8 mouse cellular contexts compared by ENCODE assay signal in genomic region chr4:150280459-150280858, GRCm38 (mm10). TPM values are rescaled to one million over a fixed set of nuclear protein-coding genes. Genes with fewer than 3 reads are reported as not detected.
DNase-seq lines count a peak whose midpoint lies in the region; ATAC-seq lines count a peak whose summit lies in the region.

No protein-coding gene starts in this region.

- H3K9ac ChIP-seq in heart, embryonic 16.5 days (ENCODE audit: low read length), result peak overlapping the region; percentile 89; the same call in 1 of the 2 replicates

- 48% methylated on average over 4 of the region's 4 CpGs for WGBS in heart, embryonic 16.5 days
- 87% methylated on average over 4 of the region's 4 CpGs for WGBS in macrophage (ENCODE audit: missing documents)

- H3K4me2 ChIP-seq in heart, embryonic 16.5 days (ENCODE audit: low read depth, low read length), result peak overlapping the region; percentile 83

- H3K27ac ChIP-seq in heart, embryonic 16.5 days (ENCODE audit: low read length), result peak overlapping the region; percentile 96
- no peak overlapping the region for H3K27ac ChIP-seq in macrophage

- H3K36me3 ChIP-seq in heart, embryonic 16.5 days (ENCODE audit: control insufficient read depth, insufficient read depth), result no peaks in the 10 kb centered on the region
- no peaks in the 10 kb centered on the region for H3K36me3 ChIP-seq in macrophage (ENCODE audit: inconsistent target)

- no peaks in the 10 kb centered on the region for H3K27me3 ChIP-seq in heart, embryonic 16.5 days (ENCODE audit: control insufficient read depth, insufficient read depth, low read length)

- DNase-seq in heart, adult 11 months, result peak; percentile 78
- no peak for DNase-seq in heart, postnatal 14 days
- peak; percentile 40 for DNase-seq in MN1 (ENCODE audit: low spot score)
- DNase-seq in c-Kit-positive CD71-positive TER-119-positive erythroid progenitor cells, embryonic 14.5 days (ENCODE audit: low spot score), result no peak
- no peak for DNase-seq in adrenal gland, adult 8-10 months

- peaks cover 18% of the 10 kb centered on the region for H3K4me1 ChIP-seq in heart, embryonic 16.5 days (ENCODE audit: control insufficient read depth, insufficient read depth, low read length)

- peaks cover 27% of the 10 kb centered on the region; the same call in 1 of the 2 replicates for H3K79me2 ChIP-seq in macrophage (ENCODE audit: inconsistent target)

- intact Hi-C loops in heart, postnatal 14 days (cut with DNase I), result loop anchor here (2.0 to 10.0 kb wide), 2 partner anchors 16 to 54 kb away; no protein-coding TSS in a partner anchor

- no peaks in the 10 kb centered on the region for H3K9me3 ChIP-seq in heart, embryonic 16.5 days (replicated peaks; ENCODE audit: control insufficient read depth, low read length)

- ATAC-seq in heart, embryonic 16.5 days (replicated peaks; ENCODE audit: extremely low read depth, insufficient read depth, low FRiP score), result no peak
- ATAC-seq in erythroid progenitor cell, adult 5-6 weeks (replicated peaks; ENCODE audit: low FRiP score, poor library complexity, severe bottlenecking), result no peak

- H3K4me3 ChIP-seq in heart, embryonic 16.5 days (ENCODE audit: low read length), result peak overlapping the region; percentile 100; the same call in 1 of the 2 replicates
- peak overlapping the region; percentile 27; the same call in 1 of the 2 replicates for H3K4me3 ChIP-seq in macrophage (ENCODE audit: inconsistent target)

RNA-seq across cellular contexts. Expression of gene Rere, which starts 1.0 kb away (rescaled TPM):
- total RNA-seq in heart, postnatal 14 days (2021), result 10 to 100 TPM; 52.5 to 62.6 TPM
- 18.0 and 18.5 TPM in 2 replicates for polyA plus RNA-seq in heart, embryonic 16.5 days (2015; fragmentation: Nextera tagmentation; extraction: Ambion mirVana)
- 100 to 1,000 TPM in 22 of 26 experiments, 10 to 100 TPM in 4; 86.1 to 283 (median 166) TPM for total RNA-seq in macrophage (2018; cell fraction: chromatin; rRNA removed)
- total RNA-seq in macrophage (2018; cell fraction: cytosol; rRNA removed), result 10 to 100 TPM; 36.3 to 98.0 (median 67.3) TPM
- 100 to 1,000 TPM in 14 of 26 experiments, 10 to 100 TPM in 12; 49.7 to 195 (median 108) TPM for total RNA-seq in macrophage (2018; cell fraction: nucleus; rRNA removed)
- polyA plus RNA-seq in macrophage (2018), result 24.3 to 57.0 TPM (median 55.3 TPM) in 3 replicates
- 24.9 and 31.0 TPM in 2 replicates for total RNA-seq in erythroid progenitor cell, adult 5-6 weeks (2015; ENCODE audit: low replicate concordance)
- total RNA-seq in erythroid progenitor cell, adult 5-6 weeks (2017; ENCODE audit: low replicate concordance), result 5.5 and 9.8 TPM in 2 replicates
- total RNA-seq in adrenal gland, adult 8-10 months (2022), result 100 to 1,000 TPM; 108 to 187 (median 139) TPM

RNA-seq across cellular contexts. Expression of gene Eno1, which starts 43.9 kb away (rescaled TPM):
- total RNA-seq in heart, postnatal 14 days (2021), result 100 to 1,000 TPM; 165 to 170 TPM
- polyA plus RNA-seq in heart, embryonic 16.5 days (2015; fragmentation: Nextera tagmentation; extraction: Ambion mirVana), result 1,672 and 1,922 TPM in 2 replicates
- 100 to 1,000 TPM in 3 of 26 experiments, 10 to 100 TPM in 23; 12.6 to 121 (median 44.0) TPM for total RNA-seq in macrophage (2018; cell fraction: chromatin; rRNA removed)
- total RNA-seq in macrophage (2018; cell fraction: cytosol; rRNA removed), result 100 to 1,000 TPM; 169 to 326 (median 246) TPM
- 100 to 1,000 TPM in 5 of 26 experiments, 10 to 100 TPM in 21; 41.3 to 178 (median 77.0) TPM for total RNA-seq in macrophage (2018; cell fraction: nucleus; rRNA removed)
- 167 to 467 TPM (median 266 TPM) in 3 replicates for polyA plus RNA-seq in macrophage (2018)
- 79.6 and 121 TPM in 2 replicates for total RNA-seq in erythroid progenitor cell, adult 5-6 weeks (2015; ENCODE audit: low replicate concordance)
- total RNA-seq in erythroid progenitor cell, adult 5-6 weeks (2017; ENCODE audit: low replicate concordance), result 21.2 and 44.2 TPM in 2 replicates
- total RNA-seq in adrenal gland, adult 8-10 months (2022), result 100 to 1,000 TPM; 203 to 424 (median 307) TPM

Comparison
In these comparisons a context has a peak if more than half of its experiments do, and no peak if none do; other contexts are left out.
1. DNase-seq: peak in heart, adult 11 months (single experiment) and MN1 (single experiment); none in heart, postnatal 14 days (0 of 2), c-Kit-positive CD71-positive TER-119-positive erythroid progenitor cells, embryonic 14.5 days (single experiment) and adrenal gland, adult 8-10 months (single experiment).